Mouse (Mus musculus): ENCODE results near the gene Hvcn1. TPM values are rescaled to one million over a fixed set of nuclear protein-coding genes. Genes with fewer than 3 reads are reported as not detected.

Gene Hvcn1
- polyA plus RNA-seq, 1 experiment from 2014 or later, result 9.8 TPM

DNA sequence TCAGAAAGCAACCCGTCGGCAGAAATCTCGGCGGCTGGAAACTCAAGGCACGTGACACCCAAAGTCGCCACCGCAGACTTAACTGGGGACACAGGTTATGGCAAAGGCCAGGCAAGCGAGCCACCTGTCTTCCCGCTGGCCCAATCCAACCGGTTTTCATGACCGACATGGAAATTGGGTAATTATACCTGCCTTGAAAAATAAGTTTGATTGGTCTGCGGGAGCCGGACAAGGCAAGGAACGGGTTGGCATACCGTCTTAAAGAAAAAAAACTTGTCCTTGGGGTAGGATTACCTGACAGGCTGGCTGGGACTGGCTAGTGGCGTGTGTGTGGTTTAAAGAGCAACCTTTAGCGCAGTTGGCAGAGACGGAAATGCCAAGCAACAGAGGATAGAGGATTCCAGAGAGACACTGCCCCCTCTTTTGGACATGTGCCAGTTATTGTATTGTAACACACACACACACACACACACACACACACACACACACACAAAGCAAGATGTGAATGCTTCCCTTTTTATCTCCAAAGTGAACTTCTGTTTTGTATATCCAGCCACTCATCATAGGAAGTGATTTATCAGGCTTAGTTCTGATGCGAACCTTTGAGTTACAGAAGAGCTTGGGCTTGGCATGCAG lies 74.3 kb downstream of the Hvcn1 start:
- Histone ChIP-seq H3K27me3 (0 out of 2 replicates have a peak, but pooled peaks cover 2% of the 10 kb centered on the region), H3K27ac (no peak overlapping the region), H3K36me3 (no peaks in the 10 kb centered on the region), H3K9me3 (no peaks in the 10 kb centered on the region), H3K4me2 (replicated peaks) (peak overlapping the region; percentile 47), H3K9ac (no peak overlapping the region), H3K4me1 (peaks cover 24% of the 10 kb centered on the region), H3K4me3 (0 out of 2 replicates have a peak overlapping the region, but pooled peaks have one; percentile 3)
- ATAC-seq (ENCODE audit: low FRiP score, low read depth), result no peak
- WGBS, result 27% methylated on average over 19 of the region's 19 CpGs

DNA sequence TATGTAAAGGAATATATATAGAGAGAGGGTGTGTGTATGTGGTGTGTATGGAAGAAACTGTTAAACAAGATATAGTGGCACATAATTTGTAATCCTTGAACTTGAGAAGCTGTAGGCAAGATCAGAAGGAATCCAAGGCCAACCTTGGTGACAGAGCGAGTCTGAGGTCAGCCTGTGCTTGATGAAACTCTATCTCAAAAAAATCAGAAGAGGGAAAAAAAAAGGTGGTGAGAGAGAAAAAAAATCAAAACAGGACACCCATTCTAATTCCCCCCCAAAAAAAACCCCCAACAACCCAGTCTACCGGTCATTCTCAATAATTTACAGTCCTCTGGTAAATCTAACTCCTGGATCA lies 77.2 kb downstream of the Hvcn1 start:
- Histone ChIP-seq H3K9me3 (no peaks in the 10 kb centered on the region), H3K27me3 (0 out of 2 replicates have a peak, but pooled peaks cover 2% of the 10 kb centered on the region), H3K4me1 (peaks cover 28% of the 10 kb centered on the region), H3K9ac (no peak overlapping the region), H3K4me2 (replicated peaks) (peak overlapping the region; percentile 38), H3K36me3 (peaks cover 16% of the 10 kb centered on the region; the same call in 1 of the 2 replicates), H3K27ac (no peak overlapping the region), H3K4me3 (peak overlapping the region; percentile 96)
- no peak for ATAC-seq (ENCODE audit: low FRiP score, low read depth)
- 27% methylated on average over 2 of the region's 2 CpGs for WGBS

DNA sequence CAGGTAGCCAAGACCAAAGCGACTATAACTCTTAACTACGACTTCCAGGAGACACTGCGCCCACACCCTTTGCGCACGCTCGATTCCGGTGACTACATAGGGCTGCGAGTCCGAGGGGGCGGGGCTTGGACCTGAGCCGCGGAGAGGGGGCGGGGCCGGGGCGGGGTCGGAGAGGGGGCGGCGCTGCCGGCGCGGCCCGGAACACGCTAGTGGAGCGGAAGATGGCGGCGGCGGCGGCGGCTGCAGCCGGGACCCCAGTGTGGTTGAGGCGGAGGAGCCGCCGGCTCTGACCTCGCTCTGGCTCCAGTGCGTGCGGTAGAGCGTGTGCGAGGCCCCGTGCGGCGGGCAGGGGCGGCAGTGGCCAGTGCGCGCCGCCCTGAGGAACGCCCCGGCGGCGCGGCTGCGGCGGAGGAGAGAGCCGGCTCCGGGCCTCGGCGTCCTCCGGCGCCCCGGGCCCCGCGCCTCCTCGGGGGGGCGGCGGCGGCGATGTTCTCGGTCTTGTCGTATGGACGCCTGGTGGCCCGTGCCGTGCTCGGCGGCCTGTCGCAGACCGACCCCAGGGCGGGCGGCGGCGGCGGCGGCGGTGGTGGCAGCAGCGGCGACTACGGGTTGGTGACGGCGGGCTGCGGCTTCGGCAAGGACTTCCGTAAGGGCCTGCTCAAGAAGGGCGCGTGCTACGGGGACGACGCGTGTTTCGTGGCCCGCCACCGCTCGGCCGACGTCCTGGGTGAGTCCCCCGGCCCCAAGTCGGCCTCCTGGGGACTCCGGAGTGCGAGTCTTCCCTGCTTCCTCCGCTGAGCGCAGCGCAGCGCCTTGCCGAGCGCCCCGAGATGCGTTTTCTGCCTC lies 77.8 kb downstream of the Hvcn1 start, which contains the start of gene Pptc7:
Gene Pptc7 (plus strand): TSS at position 183 of the 846 bp plus-strand sequence.
- Histone ChIP-seq H3K27me3 (0 out of 2 replicates have a peak, but pooled peaks cover 2% of the 10 kb centered on the region), H3K4me3 (peak within 1 kb of the TSS; percentile 96), H3K9me3 (no peaks in the 10 kb centered on the region), H3K4me2 (replicated peaks) (peak within 1 kb of the TSS; percentile 100), H3K27ac (peak within 1 kb of the TSS; percentile 58; the same call in 1 of the 2 replicates), H3K9ac (peak within 1 kb of the TSS; percentile 88), H3K4me1 (peaks cover 28% of the 10 kb centered on the region), H3K36me3 (peaks cover 16% of the 10 kb centered on the region; the same call in 1 of the 2 replicates)
- ATAC-seq (ENCODE audit: low FRiP score, low read depth), result peak; percentile 93
- under 1% methylated on average over 75 of the region's 114 CpGs for WGBS

DNA sequence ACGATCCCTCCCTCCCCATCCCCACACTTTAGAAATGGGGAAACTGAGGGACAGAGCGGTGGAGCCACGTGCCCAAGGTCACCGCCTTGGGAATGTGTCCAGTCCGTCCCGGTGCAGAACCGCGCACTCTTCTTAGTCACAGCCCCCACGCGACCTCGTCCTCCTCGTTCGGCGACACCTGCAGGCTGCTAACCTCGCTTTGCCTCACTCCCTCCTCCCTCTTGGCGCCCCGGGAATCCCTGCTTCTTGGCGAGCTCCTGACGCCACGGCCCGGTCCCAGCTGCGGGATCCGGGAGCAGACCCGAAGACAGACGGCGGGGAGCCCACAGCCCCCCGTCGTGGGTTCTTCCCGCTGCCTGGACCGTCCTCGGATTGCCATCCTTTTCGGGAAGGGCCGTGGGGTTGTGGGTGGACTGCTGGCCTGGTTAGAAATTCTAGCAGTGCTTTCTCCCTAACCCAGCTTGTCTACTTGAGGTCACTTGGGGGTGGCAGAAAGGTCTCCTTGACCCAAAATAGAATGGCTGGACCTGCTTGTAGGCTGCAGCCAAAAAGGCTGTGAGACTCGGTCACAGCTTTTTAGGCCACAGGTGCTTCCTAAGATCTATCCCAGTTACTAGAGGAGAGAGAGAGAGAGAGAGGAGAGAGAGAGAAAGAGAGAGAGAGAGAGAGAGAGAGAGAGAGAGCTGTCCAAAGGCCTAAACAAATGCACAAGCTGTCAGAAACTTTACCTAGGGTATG lies 78.6 kb downstream of the Hvcn1 start:
- H3K36me3 ChIP-seq, result peaks cover 22% of the 10 kb centered on the region; the same call in 1 of the 2 replicates
- peak overlapping the region; percentile 96 for H3K4me3 ChIP-seq
- H3K9ac ChIP-seq, result peak overlapping the region; percentile 88
- peak overlapping the region; percentile 100 for H3K4me2 ChIP-seq (replicated peaks)
- no peak overlapping the region for H3K27ac ChIP-seq
- 0 out of 2 replicates have a peak, but pooled peaks cover 2% of the 10 kb centered on the region for H3K27me3 ChIP-seq
- under 1% methylated on average over 34 of the region's 34 CpGs for WGBS
- ATAC-seq (ENCODE audit: low FRiP score, low read depth), result no peak
- 0 out of 2 replicates have a peak, but pooled peaks cover 3% of the 10 kb centered on the region for H3K9me3 ChIP-seq
- peaks cover 26% of the 10 kb centered on the region for H3K4me1 ChIP-seq

DNA sequence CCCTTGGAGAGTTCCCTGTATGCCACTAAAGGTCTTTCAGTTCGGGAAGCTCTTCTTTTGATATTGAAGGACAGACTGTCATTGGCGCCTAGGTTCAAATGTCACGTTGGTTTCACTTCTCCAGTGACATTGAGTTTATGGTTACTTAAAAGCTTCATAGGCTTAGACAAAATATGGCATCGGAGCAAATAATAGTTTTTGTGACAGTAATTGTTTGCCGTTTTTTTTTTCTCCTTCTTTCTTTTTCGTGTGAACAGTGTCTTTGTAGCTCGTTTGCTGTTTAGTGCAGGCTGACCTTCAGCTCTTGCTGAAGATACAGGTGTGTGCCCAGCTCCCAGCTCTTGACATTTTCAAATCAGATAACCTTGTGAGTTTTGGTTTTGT lies 79.2 kb downstream of the Hvcn1 start:
- Histone ChIP-seq H3K27ac (no peak overlapping the region), H3K9ac (peak overlapping the region; percentile 88), H3K4me2 (replicated peaks) (peak overlapping the region; percentile 100), H3K27me3 (no peaks in the 10 kb centered on the region), H3K4me3 (peak overlapping the region; percentile 96), H3K4me1 (peaks cover 20% of the 10 kb centered on the region), H3K36me3 (peaks cover 22% of the 10 kb centered on the region; the same call in 1 of the 2 replicates), H3K9me3 (0 out of 2 replicates have a peak, but pooled peaks cover 3% of the 10 kb centered on the region)
- no peak for ATAC-seq (ENCODE audit: low FRiP score, low read depth)
- 53% methylated on average over 7 of the region's 7 CpGs for WGBS

DNA sequence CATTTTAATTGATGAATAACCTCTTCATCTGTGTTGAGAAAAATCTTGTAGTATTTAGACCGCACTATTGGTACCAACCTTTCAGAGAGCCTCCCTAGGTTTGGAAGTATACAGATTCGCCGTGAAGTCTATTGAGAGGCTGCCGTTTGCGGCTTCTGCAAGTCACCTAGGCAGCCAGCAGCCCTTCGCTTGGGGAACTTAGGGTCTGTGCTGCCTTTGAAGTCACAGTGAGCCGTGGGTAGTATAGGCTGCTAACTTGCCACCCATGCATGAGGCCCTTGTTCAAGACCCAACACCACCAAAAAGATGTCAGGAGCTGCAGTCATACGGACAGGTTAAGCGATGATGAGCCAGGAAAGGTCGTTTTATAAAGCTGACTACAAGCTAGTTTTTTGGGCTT lies 79.6 kb downstream of the Hvcn1 start:
- 0 out of 2 replicates have a peak overlapping the region, but pooled peaks have one; percentile 96 for H3K4me3 ChIP-seq

DNA sequence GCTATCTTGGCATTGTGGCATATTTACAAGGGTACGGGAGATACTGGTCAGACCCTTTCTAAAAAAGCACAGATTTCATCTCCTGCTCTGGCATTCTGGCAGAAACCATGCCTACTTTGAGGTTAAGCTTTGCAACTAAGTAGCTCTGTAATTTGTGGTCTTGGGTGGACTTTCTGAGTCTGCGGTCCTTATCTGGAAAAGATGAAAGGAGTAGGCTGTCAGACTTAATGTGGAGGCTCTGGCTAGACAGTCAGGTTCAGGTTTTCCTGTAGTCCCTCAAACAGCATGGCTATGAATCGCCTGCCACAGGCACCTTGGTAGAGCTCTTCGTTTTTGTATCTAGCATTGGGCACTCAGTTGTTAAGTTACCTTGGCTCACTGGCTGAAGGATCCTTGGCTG lies 80.4 kb downstream of the Hvcn1 start:
- H3K4me2 ChIP-seq (replicated peaks), result no peak overlapping the region
- no peak overlapping the region for H3K4me3 ChIP-seq
- H3K9me3 ChIP-seq, result 0 out of 2 replicates have a peak, but pooled peaks cover 3% of the 10 kb centered on the region
- peaks cover 22% of the 10 kb centered on the region; the same call in 1 of the 2 replicates for H3K36me3 ChIP-seq
- peaks cover 17% of the 10 kb centered on the region for H3K4me1 ChIP-seq
- no peak overlapping the region for H3K9ac ChIP-seq
- no peaks in the 10 kb centered on the region for H3K27me3 ChIP-seq
- ATAC-seq (ENCODE audit: low FRiP score, low read depth), result no peak
- H3K27ac ChIP-seq, result no peak overlapping the region
- WGBS, result 87% methylated on average over 4 of the region's 4 CpGs

More for the DNA sequence above, 79.6 kb downstream of the Hvcn1 start:
- ATAC-seq (ENCODE audit: low FRiP score, low read depth), result no peak
- Histone ChIP-seq H3K27me3 (no peaks in the 10 kb centered on the region), H3K9me3 (0 out of 2 replicates have a peak, but pooled peaks cover 3% of the 10 kb centered on the region), H3K9ac (no peak overlapping the region), H3K4me1 (peaks cover 16% of the 10 kb centered on the region), H3K27ac (no peak overlapping the region), H3K4me2 (replicated peaks) (peak overlapping the region; percentile 100), H3K36me3 (peaks cover 22% of the 10 kb centered on the region; the same call in 1 of the 2 replicates)
- WGBS, result 88% methylated on average over 10 of the region's 10 CpGs

DNA sequence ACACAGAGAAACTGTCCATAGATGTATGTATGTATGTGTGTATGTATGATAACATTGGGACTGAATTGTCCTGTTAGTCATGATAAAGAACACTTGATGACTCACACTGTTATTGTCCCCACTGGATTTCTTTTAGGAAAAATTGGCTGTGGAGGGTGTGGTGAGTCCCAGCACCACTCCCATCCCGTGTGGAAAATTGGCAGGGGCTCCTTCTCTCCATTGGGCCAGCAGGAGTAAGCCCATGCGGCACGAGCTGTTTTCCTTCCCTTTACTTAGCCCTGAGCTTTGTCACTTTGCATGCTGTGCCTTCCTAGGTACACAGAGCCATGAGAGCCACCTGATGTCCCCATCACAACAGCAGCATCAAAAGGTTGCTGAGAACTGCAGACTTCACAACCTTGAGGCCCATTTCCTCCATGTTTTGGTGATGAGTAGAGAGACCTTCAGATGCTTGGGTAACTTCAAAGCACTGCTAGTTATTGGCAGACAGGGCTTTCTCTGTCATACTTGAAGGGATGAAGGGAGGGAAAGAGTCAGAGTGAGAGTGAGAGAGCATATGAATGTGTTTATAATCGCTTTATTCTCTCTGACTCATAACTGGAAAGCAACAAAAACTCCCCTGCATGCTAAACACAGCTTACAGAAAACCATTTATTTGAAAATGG lies 81.7 kb downstream of the Hvcn1 start:
- Histone ChIP-seq H3K4me2 (replicated peaks) (no peak overlapping the region), H3K9me3 (0 out of 2 replicates have a peak, but pooled peaks cover 3% of the 10 kb centered on the region), H3K9ac (no peak overlapping the region), H3K4me1 (peaks cover 29% of the 10 kb centered on the region), H3K27me3 (no peaks in the 10 kb centered on the region), H3K36me3 (peaks cover 22% of the 10 kb centered on the region; the same call in 1 of the 2 replicates), H3K27ac (no peak overlapping the region), H3K4me3 (no peak overlapping the region)
- ATAC-seq (ENCODE audit: low FRiP score, low read depth), result no peak
- WGBS, result 83% methylated on average over 4 of the region's 4 CpGs

DNA sequence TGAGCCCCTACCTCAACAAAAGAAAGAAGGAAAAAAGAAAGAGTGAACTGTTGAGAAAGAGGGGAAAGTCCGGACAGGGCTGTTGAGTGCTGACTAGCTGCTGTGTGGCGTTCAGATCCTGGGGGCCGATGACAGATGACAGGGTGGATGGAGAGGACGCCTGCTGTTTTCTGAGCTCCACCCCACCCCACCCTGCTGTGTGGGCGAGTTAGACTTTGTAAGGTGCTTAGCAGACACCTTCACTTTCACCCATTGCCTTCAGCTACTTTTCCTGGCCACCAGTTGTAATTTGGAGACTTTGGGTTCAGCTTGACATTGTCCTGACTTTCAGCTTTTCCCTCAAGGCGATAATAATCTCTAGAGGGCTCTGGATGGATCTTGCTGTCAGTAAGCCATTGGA lies 84.5 kb downstream of the Hvcn1 start:
- 0 out of 2 replicates have a peak, but pooled peaks cover 3% of the 10 kb centered on the region for H3K9me3 ChIP-seq
- no peak overlapping the region for H3K4me3 ChIP-seq
- H3K4me2 ChIP-seq (replicated peaks), result no peak overlapping the region
- no peaks in the 10 kb centered on the region for H3K27me3 ChIP-seq
- no peak overlapping the region for H3K9ac ChIP-seq
- peaks cover 22% of the 10 kb centered on the region for H3K4me1 ChIP-seq
- no peak for ATAC-seq (ENCODE audit: low FRiP score, low read depth)
- H3K36me3 ChIP-seq, result peaks cover 22% of the 10 kb centered on the region; the same call in 1 of the 2 replicates
- 60% methylated on average over 6 of the region's 6 CpGs for WGBS
- H3K27ac ChIP-seq, result no peak overlapping the region
